ENCODE assay signal across 7 mouse cellular contexts in the genomic region with DNA sequence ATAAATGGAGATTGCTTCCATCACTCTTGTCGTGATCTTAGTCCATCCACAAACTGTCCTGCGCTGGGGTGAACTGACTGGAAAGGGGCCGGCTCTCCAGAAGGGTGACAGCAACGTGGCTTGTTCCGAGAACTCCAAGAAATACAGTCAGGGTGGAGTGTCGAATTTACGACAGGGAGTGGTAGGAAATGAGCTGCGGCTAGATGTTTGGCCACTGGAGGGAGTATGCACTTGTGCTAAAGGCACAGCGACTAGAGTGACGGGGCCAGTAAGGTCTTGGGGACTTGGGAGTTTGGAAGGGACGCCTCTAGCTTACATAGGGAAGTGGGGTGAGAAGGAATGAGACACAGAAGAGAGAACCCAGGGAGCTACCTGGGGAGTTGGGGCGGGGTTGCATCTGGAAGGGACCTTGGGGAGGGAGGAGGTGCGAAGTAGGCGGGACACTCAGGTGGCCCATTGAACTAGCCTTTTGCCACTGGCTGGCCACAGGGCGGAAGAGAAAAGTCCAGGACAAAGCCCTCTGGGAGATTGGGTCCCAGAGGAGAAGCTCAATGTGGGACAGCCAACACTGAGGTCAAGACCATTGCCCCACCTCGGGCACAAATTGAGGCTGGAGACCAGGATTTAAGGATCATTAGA. TPM values are rescaled to one million over a fixed set of nuclear protein-coding genes. Genes with fewer than 3 reads are reported as not detected.
A peak's percentile ranks its signal among the peaks of the same experiment; 100 is the strongest.
DNase-seq lines count a peak whose midpoint lies in the region; ATAC-seq lines count a peak whose summit lies in the region.

A gene (plus strand): TSS at position 516 of the 639 bp plus-strand sequence.

- peak; percentile 84 for DNase-seq in adrenal gland, adult 2 months
- DNase-seq in embryo, embryonic 10 days (ENCODE audit: low spot score) = peak; percentile 92
- DNase-seq in gastrocnemius, postnatal 10 days = peak; percentile 67
- peak; percentile 82 to 87 for DNase-seq in left cerebral cortex, postnatal 14 days (ENCODE audit: low spot score in 2 of 2)
- DNase-seq in mesoderm, embryonic 11.5 days (ENCODE audit: low read depth, low spot score) = peak; percentile 86
- peak; percentile 75 for DNase-seq in right cerebral cortex, postnatal 4 days

- ATAC-seq in inflammation-experienced regulatory T-cells, adult 6 months = peak; percentile 46

- intact Hi-C loops in left cerebral cortex, postnatal 14 days (cut with DNase I) = loop anchor here (2.0 kb wide), 2 partner anchors 164 to 290 kb away; no protein-coding TSS in a partner anchor

RNA-seq across cellular contexts. Expression of the gene that starts here (rescaled TPM):
- total RNA-seq in adrenal gland, adult 2 months (2021) = 10 to 100 TPM in 1 of 2 experiments, 1 to 10 TPM in 1; 7.1 to 10.4 TPM
- polyA plus RNA-seq in adrenal gland, adult 2 months (2012; rRNA removed) = 0.58 and 0.89 TPM in 2 replicates
- total RNA-seq in gastrocnemius, postnatal 10 days (2021) = 10 to 100 TPM in 1 of 2 experiments, 1 to 10 TPM in 1; 10.0 to 10.8 TPM
- 100 to 1,000 TPM; 470 to 850 (median 500) TPM for polyA plus RNA-seq in inflammation-experienced regulatory T-cells, adult 6 months (2017; shearing (Covaris generic))
- 1 to 10 TPM; 2.6 to 3.3 TPM for total RNA-seq in left cerebral cortex, postnatal 14 days (2021)

Comparison
In these comparisons a context has a peak if more than half of its experiments do, and no peak if none do; other contexts are left out.
1. Peak in every context shown above with its lines: DNase-seq and ATAC-seq.
2. RNA of the gene that starts here (polyA plus RNA-seq): 470 to 850 TPM in inflammation-experienced regulatory T-cells, adult 6 months; 0.58 to 0.89 TPM in adrenal gland, adult 2 months; every median in the first group is over 100 times any median in the second.